Mouse (Mus musculus) E14TG2a.4 (cell line): ENCODE measurements around the gene Nfya.

ENCODE experiments used
- CTCF ChIP-seq: conservative IDR thresholded peaks from 2 replicates; pipeline ENCODE4 v1.5.1; 2014; ENCODE audit warnings: low read length
- NANOG ChIP-seq: IDR thresholded peaks from 2 replicates; pipeline ENCODE4 v1.6.1; 2014; ENCODE audit warnings: borderline replicate concordance, low read length, mixed read lengths
- POU5F1 ChIP-seq: IDR thresholded peaks from 2 replicates; pipeline ENCODE4 v1.6.1; 2014; ENCODE audit warnings: low read length, borderline replicate concordance

- no peak for TF ChIP-seq CTCF
- no peak for TF ChIP-seq NANOG
- TF ChIP-seq POU5F1: no peak
Measured at GRCm38 (mm10) chr17:48407910-48408525, 1.7 kb downstream of the Nfya start.
